Mouse (Mus musculus): ENCODE measurements at regions not wholly inside any gene's neighbourhood (a gene's known extent, or its start where the extent isn't known, plus 50 kb on each side); places are given as distances from the start of the nearest gene placed in this dataset.
A peak's percentile ranks its signal among the peaks of the same experiment; 100 is the strongest.

DNA sequence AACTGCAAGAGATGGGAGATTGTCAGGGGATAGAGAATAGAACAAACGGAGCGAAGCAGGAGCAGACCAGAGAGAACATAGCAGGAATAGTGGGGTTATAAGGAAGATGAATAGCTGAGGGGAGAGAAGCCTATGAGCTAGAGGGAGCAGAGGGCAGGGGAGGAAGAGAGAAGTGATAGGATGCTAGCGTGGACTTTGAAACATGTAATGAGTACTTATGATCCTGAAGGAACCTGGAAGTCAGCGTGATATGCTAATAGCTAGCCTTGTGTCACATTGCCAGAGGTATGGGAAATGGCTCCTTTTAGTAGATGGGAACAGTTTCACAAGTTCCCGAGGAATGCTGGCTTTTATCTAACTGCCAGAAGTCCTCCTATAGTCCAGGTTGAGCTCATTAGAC, 51.8 kb downstream of the Calml3 start:
- H3K4me1 ChIP-seq (replicated peaks) = no peaks in the 10 kb centered on the region
- H3K4me3 ChIP-seq = no peak overlapping the region
- H3K9ac ChIP-seq = no peak overlapping the region
- no peaks in the 10 kb centered on the region for H3K27me3 ChIP-seq
- H3K4me2 ChIP-seq = no peak overlapping the region
- H3K27ac ChIP-seq (replicated peaks) = no peak overlapping the region
- ATAC-seq (ENCODE audit: low read depth) = no peak
- H3K9me3 ChIP-seq = no peaks in the 10 kb centered on the region
- 89% methylated on average over 5 of the region's 5 CpGs for WGBS
- H3K36me3 ChIP-seq = no peaks in the 10 kb centered on the region

DNA sequence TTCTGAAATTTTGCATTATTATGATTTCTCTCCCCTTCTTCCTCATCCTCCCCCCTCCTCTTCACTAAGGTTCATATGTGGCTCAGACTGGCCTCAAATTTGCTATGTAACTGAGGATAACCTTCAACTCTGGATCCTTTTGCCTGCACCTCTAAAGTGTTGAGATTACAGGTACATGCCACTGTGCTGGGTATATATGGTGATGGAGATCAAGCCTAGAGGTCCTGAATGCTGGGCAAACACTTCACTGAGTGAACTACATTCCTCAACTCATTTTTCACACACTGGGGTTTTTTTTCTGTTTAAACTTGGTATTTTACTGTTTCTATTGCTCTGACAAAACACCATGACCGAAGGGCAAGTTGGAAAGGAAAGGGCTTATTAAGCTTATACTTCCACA, 52.9 kb downstream of the Calml3 start:
- 80% methylated on average over 1 of the region's 1 CpGs for WGBS
- H3K9ac ChIP-seq = no peak overlapping the region
- H3K4me1 ChIP-seq (replicated peaks) = no peaks in the 10 kb centered on the region
- H3K9me3 ChIP-seq = no peaks in the 10 kb centered on the region
- no peak overlapping the region for H3K4me2 ChIP-seq
- no peaks in the 10 kb centered on the region for H3K27me3 ChIP-seq
- H3K36me3 ChIP-seq = no peaks in the 10 kb centered on the region
- no peak for ATAC-seq (ENCODE audit: low read depth)
- no peak overlapping the region for H3K4me3 ChIP-seq
- no peak overlapping the region for H3K27ac ChIP-seq (replicated peaks)

DNA sequence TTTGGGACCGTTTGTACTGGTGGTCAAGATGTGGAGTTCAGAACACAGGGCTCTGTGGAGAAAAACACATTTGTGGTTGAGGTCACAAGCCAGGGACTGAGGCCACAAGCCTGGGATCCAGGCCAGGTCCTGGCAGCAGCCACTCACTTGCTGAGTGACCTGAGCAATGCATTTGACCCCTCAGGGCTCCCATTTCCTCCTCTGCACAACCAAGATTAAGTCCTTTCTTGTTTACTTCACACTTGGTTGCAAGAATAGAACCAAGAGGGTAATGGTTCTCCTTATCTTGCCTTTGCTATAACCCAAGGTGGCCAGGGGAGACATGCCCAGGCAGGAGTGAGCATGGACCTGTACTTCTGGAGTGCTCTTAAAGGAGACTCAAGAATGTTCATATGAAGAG, 53.4 kb downstream of the Calml3 start:
- ATAC-seq (ENCODE audit: low read depth) = no peak
- no peak overlapping the region for H3K9ac ChIP-seq
- no peaks in the 10 kb centered on the region for H3K27me3 ChIP-seq
- 77% methylated on average over 1 of the region's 1 CpGs for WGBS
- no peaks in the 10 kb centered on the region for H3K9me3 ChIP-seq
- no peak overlapping the region for H3K4me2 ChIP-seq
- no peak overlapping the region for H3K4me3 ChIP-seq
- H3K27ac ChIP-seq (replicated peaks) = no peak overlapping the region
- no peaks in the 10 kb centered on the region for H3K36me3 ChIP-seq
- H3K4me1 ChIP-seq (replicated peaks) = no peaks in the 10 kb centered on the region

DNA sequence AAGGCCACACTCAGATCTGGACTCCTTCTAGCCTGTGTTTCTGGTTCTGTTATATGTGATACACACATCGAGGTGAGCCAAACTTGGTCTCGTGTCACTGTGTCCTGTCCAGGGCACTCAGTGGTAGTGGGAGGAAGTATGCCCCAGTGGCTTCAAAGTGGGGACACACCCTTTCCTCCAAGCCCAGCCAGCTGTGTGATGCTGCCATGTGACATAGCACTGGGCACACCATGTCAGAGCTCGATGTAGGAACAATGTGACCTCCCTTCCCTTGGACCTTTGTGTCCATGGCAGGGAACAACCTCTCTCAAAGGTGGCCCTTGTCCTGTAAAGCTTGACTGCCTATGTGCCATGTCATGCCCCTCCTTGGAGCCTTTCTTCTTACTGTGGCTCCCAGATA, 54.5 kb downstream of the Calml3 start:
- no peaks in the 10 kb centered on the region for H3K27me3 ChIP-seq
- no peak overlapping the region for H3K4me2 ChIP-seq
- ATAC-seq (ENCODE audit: low read depth) = peak; percentile 43; the same call in 1 of the 2 replicates
- no peaks in the 10 kb centered on the region for H3K36me3 ChIP-seq
- 84% methylated on average over 3 of the region's 3 CpGs for WGBS
- H3K4me1 ChIP-seq (replicated peaks) = no peaks in the 10 kb centered on the region
- no peaks in the 10 kb centered on the region for H3K9me3 ChIP-seq
- H3K27ac ChIP-seq (replicated peaks) = no peak overlapping the region
- H3K4me3 ChIP-seq = no peak overlapping the region
- no peak overlapping the region for H3K9ac ChIP-seq

DNA sequence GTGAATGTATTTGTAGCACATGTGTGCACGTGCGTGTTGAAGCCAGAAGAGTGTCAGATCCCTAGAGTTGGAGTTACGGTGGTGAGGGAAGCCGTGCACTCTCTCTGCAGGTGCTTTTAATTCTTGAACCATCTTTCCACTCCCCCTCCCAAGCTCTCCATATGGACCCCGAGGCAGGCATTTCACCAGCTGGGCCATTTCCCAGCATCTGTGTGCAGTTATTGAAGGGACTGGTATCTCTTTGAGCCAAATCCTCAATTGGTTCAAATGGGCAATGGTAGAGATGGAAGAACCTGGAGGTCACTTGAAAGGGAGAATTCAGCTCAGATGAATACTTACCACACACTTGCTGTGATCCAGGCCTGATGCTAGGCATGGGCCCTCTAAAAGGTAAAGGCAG, 55.3 kb downstream of the Calml3 start:
- Histone ChIP-seq H3K9me3 (no peaks in the 10 kb centered on the region), H3K4me2 (no peak overlapping the region), H3K9ac (no peak overlapping the region), H3K4me1 (replicated peaks) (no peaks in the 10 kb centered on the region), H3K36me3 (no peaks in the 10 kb centered on the region), H3K27me3 (no peaks in the 10 kb centered on the region), H3K27ac (replicated peaks) (no peak overlapping the region), H3K4me3 (no peak overlapping the region)
- 75% methylated on average over 5 of the region's 5 CpGs for WGBS
- no peak for ATAC-seq (ENCODE audit: low read depth)

DNA sequence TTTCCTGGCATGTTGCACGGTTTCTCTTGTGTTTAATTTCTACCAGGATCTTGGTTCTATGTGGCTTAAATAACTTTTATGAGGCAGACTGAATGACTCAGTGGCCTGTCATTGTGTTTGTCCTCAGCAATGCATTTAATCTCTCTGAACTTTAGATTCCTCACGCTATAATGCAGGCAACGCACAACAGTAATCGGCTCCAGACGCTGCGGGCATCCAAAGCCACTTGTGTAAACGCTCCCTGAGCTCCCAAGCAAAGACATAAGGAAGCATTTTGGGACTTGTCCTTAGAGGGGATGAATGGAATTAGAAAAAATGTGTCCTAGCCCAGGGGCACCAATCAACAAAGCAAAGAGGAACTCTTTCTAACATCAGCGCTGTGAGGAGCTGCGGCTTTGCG, 57.6 kb downstream of the Calml3 start:
- no peak overlapping the region for H3K9ac ChIP-seq
- H3K27me3 ChIP-seq = no peaks in the 10 kb centered on the region
- no peaks in the 10 kb centered on the region for H3K36me3 ChIP-seq
- peaks cover 19% of the 10 kb centered on the region for H3K4me1 ChIP-seq (replicated peaks)
- no peak overlapping the region for H3K4me2 ChIP-seq
- H3K27ac ChIP-seq (replicated peaks) = no peak overlapping the region
- H3K4me3 ChIP-seq = no peak overlapping the region
- H3K9me3 ChIP-seq = no peaks in the 10 kb centered on the region
- no peak for ATAC-seq (ENCODE audit: low read depth)
- 58% methylated on average over 10 of the region's 10 CpGs for WGBS

DNA sequence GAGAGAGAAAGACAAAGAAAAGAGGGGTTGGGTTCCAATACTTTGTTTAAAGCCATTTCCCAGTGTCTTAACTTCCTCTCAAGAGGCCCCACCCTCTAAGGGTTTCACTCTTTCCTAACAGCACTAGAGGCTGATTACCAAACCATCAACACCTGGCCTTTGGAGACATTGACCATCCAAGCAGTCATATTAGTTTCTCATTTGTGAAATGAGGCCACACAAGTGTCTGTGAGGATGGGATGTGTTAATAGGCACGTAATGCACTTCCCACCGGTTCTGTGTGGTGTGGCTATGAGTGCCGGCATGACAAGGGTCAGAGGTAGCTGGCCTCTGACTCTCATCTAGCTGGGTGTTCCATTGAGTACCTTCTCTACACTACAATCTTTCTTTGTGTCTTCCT, 59.2 kb downstream of the Calml3 start:
- Histone ChIP-seq H3K27me3 (no peaks in the 10 kb centered on the region), H3K4me1 (replicated peaks) (peaks cover 19% of the 10 kb centered on the region), H3K36me3 (no peaks in the 10 kb centered on the region), H3K9me3 (no peaks in the 10 kb centered on the region), H3K4me3 (no peak overlapping the region), H3K9ac (no peak overlapping the region), H3K4me2 (no peak overlapping the region), H3K27ac (replicated peaks) (no peak overlapping the region)
- ATAC-seq (ENCODE audit: low read depth) = no peak
- 72% methylated on average over 3 of the region's 3 CpGs for WGBS

DNA sequence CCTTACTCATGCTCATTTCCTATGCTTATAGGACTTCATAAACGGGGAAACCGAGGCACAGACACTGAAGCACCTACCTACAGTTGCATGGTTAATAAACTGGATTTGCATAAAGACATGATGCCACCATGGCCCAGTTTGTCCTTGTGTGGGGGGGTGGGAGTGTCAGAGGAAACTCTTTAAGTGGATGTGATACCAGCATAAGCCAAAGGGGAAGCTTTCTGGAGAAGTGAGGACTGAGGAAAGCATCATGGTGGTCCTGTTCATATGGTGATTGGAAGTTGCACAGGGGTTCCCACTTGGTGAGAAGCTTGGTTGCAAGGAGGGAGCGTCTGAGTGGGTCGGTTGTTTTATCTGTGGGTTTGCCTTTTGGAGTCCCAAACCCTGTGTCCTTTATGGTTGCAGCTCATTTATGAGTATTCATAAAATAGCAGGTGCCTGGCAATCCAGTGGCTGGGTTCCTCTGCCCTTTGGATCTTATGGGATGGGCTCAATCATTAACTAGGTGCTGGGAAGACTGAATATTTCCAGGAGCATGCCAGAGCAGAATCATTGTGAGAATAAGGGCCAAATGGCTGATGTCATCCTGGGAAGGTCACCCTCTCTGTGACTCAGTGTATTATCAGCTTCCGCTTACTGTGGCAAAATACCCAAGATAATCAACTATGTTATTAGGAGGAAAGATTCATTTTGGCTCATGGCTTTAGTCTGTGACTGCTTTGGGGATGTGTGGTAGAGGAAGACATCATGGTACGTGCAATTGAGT, 60.2 kb downstream of the Calml3 start:
- Histone ChIP-seq H3K36me3 (no peaks in the 10 kb centered on the region), H3K9me3 (no peaks in the 10 kb centered on the region), H3K4me1 (replicated peaks) (peaks cover 19% of the 10 kb centered on the region), H3K4me3 (no peak overlapping the region), H3K4me2 (no peak overlapping the region), H3K27me3 (no peaks in the 10 kb centered on the region), H3K27ac (replicated peaks) (no peak overlapping the region), H3K9ac (no peak overlapping the region)
- no peak for ATAC-seq (ENCODE audit: low read depth)
- 90% methylated on average over 6 of the region's 6 CpGs for WGBS

DNA sequence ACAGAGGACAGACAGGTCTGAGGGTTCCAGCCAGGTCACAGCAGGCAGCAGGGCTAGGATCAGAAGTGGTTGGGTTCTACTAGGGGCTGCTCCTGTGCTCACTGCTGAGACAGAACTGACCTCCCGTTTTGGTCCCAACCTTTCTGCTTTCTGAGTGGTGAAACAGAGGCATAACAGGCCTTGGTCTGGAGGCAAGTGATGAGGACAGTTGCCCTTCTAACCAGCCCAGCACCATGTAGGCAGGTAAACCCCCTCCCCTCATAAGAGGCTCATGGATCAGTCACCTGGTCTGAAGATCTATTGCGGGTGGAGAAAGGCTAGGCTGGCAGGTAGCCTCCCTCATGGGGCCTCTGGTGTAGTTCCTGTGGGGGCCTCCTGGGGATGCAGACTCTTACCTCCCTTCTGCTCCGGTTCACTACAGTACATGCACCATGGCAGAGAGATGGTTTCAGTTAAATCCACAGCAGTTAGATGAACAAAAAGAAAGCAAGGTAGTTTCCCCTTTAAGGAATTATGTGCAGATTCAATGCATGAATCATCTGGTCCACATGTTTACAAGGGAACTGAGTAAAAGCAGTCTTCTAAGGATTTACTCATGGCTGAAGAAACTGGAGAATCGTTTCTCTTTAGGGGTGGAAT, 61.2 kb downstream of the Calml3 start:
- Histone ChIP-seq H3K27me3 (no peaks in the 10 kb centered on the region), H3K9me3 (no peaks in the 10 kb centered on the region), H3K9ac (peak overlapping the region; percentile 22; the same call in 1 of the 2 replicates), H3K27ac (replicated peaks) (peak overlapping the region; percentile 54; the same call in 1 of the 2 replicates), H3K4me2 (no peak overlapping the region), H3K36me3 (no peaks in the 10 kb centered on the region), H3K4me1 (replicated peaks) (peaks cover 19% of the 10 kb centered on the region), H3K4me3 (no peak overlapping the region)
- 57% methylated on average over 4 of the region's 4 CpGs for WGBS
- peak; percentile 71 for ATAC-seq (ENCODE audit: low read depth)

DNA sequence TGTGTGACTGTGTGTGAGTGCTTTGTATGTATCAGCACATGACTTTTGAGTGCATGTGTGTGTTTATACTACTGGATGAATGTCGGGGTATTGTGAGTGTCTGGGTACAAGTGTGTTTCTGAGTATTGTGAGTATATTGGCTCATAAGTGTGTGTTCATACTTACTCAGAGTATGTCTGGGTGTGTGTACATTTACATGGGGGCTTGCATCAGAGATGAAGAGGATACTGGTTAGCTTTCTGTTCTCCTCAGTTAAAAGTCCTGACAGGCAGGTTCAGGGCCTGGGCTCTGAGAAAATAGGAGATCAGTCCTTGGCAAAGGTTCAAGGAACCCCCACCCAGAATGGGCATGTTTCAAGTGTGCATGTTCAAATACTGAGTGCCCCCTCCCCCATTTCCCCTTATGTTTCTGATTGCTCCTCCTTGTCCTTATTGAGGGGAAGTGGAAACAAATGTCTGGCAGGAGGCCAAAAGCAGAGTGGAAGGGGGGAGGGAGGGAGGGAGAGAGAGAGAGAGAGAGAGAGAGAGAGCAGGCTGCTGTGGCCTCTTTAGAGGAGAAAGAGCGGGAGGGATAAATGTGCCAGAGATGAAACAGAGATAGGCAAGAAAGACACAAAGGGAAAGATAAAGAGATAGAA, 61.9 kb downstream of the Calml3 start:
- Histone ChIP-seq H3K9ac (peak overlapping the region; percentile 22; the same call in 1 of the 2 replicates), H3K4me2 (no peak overlapping the region), H3K27me3 (no peaks in the 10 kb centered on the region), H3K27ac (replicated peaks) (peak overlapping the region; percentile 54), H3K9me3 (no peaks in the 10 kb centered on the region), H3K36me3 (no peaks in the 10 kb centered on the region), H3K4me1 (replicated peaks) (peaks cover 19% of the 10 kb centered on the region), H3K4me3 (no peak overlapping the region)
- 41% methylated on average over 2 of the region's 2 CpGs for WGBS
- peak; percentile 92 for ATAC-seq (ENCODE audit: low read depth)

DNA sequence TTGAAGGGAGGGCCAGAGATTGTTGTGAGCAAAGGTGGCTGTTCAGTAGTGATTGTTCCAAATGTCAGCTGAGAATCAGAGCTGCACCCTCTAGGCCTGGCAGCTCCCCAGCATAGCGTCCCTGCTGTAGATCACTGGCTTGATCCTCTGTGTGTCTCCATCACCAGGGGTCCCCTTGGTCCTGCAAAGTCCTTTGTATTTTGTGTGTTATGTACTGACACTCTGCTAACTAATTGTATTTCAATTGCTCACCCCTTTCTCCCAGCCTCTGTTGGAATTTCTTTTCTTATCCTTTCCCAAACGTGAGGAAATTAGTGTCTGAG, 73.5 kb downstream of the Calml3 start:
- H3K4me1 ChIP-seq (replicated peaks) = peaks cover 6% of the 10 kb centered on the region; the same call in 1 of the 2 replicates
- no peaks in the 10 kb centered on the region for H3K36me3 ChIP-seq
- H3K9ac ChIP-seq = no peak overlapping the region
- no peak overlapping the region for H3K27ac ChIP-seq (replicated peaks)
- whole genome bisulfite sequencing = 5% methylated on average over 2 of the region's 2 CpGs
- H3K27me3 ChIP-seq = no peaks in the 10 kb centered on the region
- no peak overlapping the region for H3K4me2 ChIP-seq
- H3K9me3 ChIP-seq = no peaks in the 10 kb centered on the region
- H3K4me3 ChIP-seq = no peak overlapping the region
- ATAC-seq (ENCODE audit: low read depth) = 0 out of 2 replicates have a peak, but pooled peaks have one; percentile 36

DNA sequence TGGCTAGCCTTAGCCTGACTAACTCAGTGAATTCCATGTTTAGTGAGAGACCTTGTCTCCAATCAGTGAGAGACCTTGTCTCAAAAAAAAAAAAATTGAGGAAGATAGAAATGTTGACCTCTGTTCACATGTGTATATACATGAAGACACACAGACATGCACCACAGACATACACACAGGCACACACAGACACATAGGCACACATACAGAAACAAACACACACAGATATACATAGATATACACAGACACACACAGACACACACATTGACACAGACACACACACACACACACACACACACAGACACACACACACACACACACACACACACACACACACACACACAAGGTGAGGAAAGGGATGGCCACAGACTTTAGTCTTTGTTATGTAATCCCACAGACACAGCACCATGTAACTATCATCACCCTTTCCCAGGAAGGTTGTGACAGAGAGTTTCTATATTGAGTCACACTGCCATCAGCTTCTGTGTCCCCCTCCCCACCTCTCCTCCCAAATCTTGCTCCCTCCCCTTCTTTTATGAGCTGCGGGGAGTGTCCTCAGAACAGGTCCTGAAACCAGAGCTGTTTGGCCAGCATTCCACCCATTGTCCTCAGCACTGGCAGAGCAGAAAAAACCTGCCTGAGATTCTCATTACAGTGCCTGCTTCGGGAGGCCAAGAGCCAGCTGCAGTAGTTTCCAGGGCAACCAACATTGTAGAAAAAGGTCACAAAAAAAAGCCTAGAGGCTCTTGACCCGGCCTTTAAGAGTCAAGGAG, 74.0 kb downstream of the Calml3 start:
- H3K4me3 ChIP-seq = no peak overlapping the region
- WGBS = 2% methylated on average over 3 of the region's 3 CpGs
- 0 out of 2 replicates have a peak overlapping the region, but pooled peaks have one; percentile 1 for H3K9ac ChIP-seq
- H3K4me1 ChIP-seq (replicated peaks) = peaks cover 6% of the 10 kb centered on the region; the same call in 1 of the 2 replicates
- no peak overlapping the region for H3K4me2 ChIP-seq
- H3K36me3 ChIP-seq = no peaks in the 10 kb centered on the region
- no peaks in the 10 kb centered on the region for H3K9me3 ChIP-seq
- H3K27me3 ChIP-seq = no peaks in the 10 kb centered on the region
- ATAC-seq (ENCODE audit: low read depth) = peak; percentile 53; the same call in 1 of the 2 replicates
- H3K27ac ChIP-seq (replicated peaks) = no peak overlapping the region
